Mouse (Mus musculus): Measurements from ENCODE around the gene Mical3. TPM values are rescaled to one million over a fixed set of nuclear protein-coding genes. Genes with fewer than 3 reads are reported as not detected.

Mical3 gene
- polyA plus RNA-seq, 1 experiment, result 10.3 TPM

GRCm38 (mm10) chr6:121145010-121145604, 14.3 kb upstream of the Mical3 start:
- H3K36me3 ChIP-seq (ENCODE audit: control insufficient read depth, insufficient read depth), result no peaks in the 10 kb centered on the region
- no peaks in the 10 kb centered on the region for H3K27me3 ChIP-seq (ENCODE audit: control insufficient read depth, insufficient read depth, insufficient read length)
- no peaks in the 10 kb centered on the region for H3K79me2 ChIP-seq (ENCODE audit: control insufficient read depth, insufficient read depth)
- no peak overlapping the region for H3ac ChIP-seq (ENCODE audit: control insufficient read depth, insufficient read length, low read depth)
- TF ChIP-seq MAX (IDR thresholded peaks at IDR 0.05) (no peak), MYOD1 (IDR thresholded peaks at IDR 0.05; ENCODE audit: control insufficient read depth, insufficient read length, low read depth) (no peak), FOSL1 (IDR thresholded peaks at IDR 0.05; ENCODE audit: insufficient read depth, low read length, poor library complexity, severe bottlenecking) (no peak), USF1 (IDR thresholded peaks at IDR 0.05; ENCODE audit: low read depth) (no peak), CTCF (IDR thresholded peaks at IDR 0.05; ENCODE audit: control insufficient read depth, insufficient read depth, insufficient read length) (no peak), CEBPB (IDR thresholded peaks at IDR 0.05; ENCODE audit: low read depth) (no peak), MYOG (IDR thresholded peaks at IDR 0.05; ENCODE audit: control insufficient read depth, extremely low read depth, insufficient read length) (no peak)
- H3K4me3 ChIP-seq (ENCODE audit: insufficient read depth, poor library complexity, severe bottlenecking), result no peak overlapping the region
- H3K79me3 ChIP-seq (ENCODE audit: low read depth), result no peaks in the 10 kb centered on the region

GRCm38 (mm10) chr6:121144066-121144465, 13.3 kb upstream of the Mical3 start:
- H3K27me3 ChIP-seq (ENCODE audit: control insufficient read depth, insufficient read depth, insufficient read length), result no peaks in the 10 kb centered on the region
- H3K79me2 ChIP-seq (ENCODE audit: control insufficient read depth, insufficient read depth), result no peaks in the 10 kb centered on the region
- no peak overlapping the region for H3ac ChIP-seq (ENCODE audit: control insufficient read depth, insufficient read length, low read depth)
- H3K4me3 ChIP-seq (ENCODE audit: insufficient read depth, poor library complexity, severe bottlenecking), result no peak overlapping the region
- TF ChIP-seq MAX (IDR thresholded peaks at IDR 0.05) (no peak), USF1 (IDR thresholded peaks at IDR 0.05; ENCODE audit: low read depth) (no peak), MYOG (IDR thresholded peaks at IDR 0.05; ENCODE audit: control insufficient read depth, extremely low read depth, insufficient read length) (no peak), MYOD1 (IDR thresholded peaks at IDR 0.05; ENCODE audit: control insufficient read depth, insufficient read length, low read depth) (no peak)
- no peaks in the 10 kb centered on the region for H3K36me3 ChIP-seq (ENCODE audit: control insufficient read depth, insufficient read depth)
- H3K79me3 ChIP-seq (ENCODE audit: low read depth), result no peaks in the 10 kb centered on the region

GRCm38 (mm10) chr6:121143439-121143838, 12.6 kb upstream of the Mical3 start:
- no peaks in the 10 kb centered on the region for H3K27me3 ChIP-seq (ENCODE audit: control insufficient read depth, insufficient read depth, insufficient read length)
- no peaks in the 10 kb centered on the region for H3K79me2 ChIP-seq (ENCODE audit: control insufficient read depth, insufficient read depth)
- TF ChIP-seq USF1 (IDR thresholded peaks at IDR 0.05; ENCODE audit: low read depth) (no peak), MAX (IDR thresholded peaks at IDR 0.05) (no peak), MYOD1 (IDR thresholded peaks at IDR 0.05; ENCODE audit: control insufficient read depth, insufficient read length, low read depth) (no peak)
- no peaks in the 10 kb centered on the region for H3K79me3 ChIP-seq (ENCODE audit: low read depth)
- no peaks in the 10 kb centered on the region for H3K36me3 ChIP-seq (ENCODE audit: control insufficient read depth, insufficient read depth)
- no peak overlapping the region for H3K4me3 ChIP-seq (ENCODE audit: insufficient read depth, poor library complexity, severe bottlenecking)
- H3ac ChIP-seq (ENCODE audit: control insufficient read depth, insufficient read length, low read depth), result no peak overlapping the region

GRCm38 (mm10) chr6:121142298-121142697, 11.5 kb upstream of the Mical3 start:
- no peaks in the 10 kb centered on the region for H3K27me3 ChIP-seq (ENCODE audit: control insufficient read depth, insufficient read depth, insufficient read length)
- H3K79me2 ChIP-seq (ENCODE audit: control insufficient read depth, insufficient read depth), result no peaks in the 10 kb centered on the region
- no peak overlapping the region for H3ac ChIP-seq (ENCODE audit: control insufficient read depth, insufficient read length, low read depth)
- no peaks in the 10 kb centered on the region for H3K36me3 ChIP-seq (ENCODE audit: control insufficient read depth, insufficient read depth)
- TF ChIP-seq MYOD1 (IDR thresholded peaks at IDR 0.05; ENCODE audit: control insufficient read depth, insufficient read length, low read depth), result no peak
- TF ChIP-seq CTCF (IDR thresholded peaks at IDR 0.05; ENCODE audit: control insufficient read depth, insufficient read depth, insufficient read length), result no peak
- no peak for TF ChIP-seq MAX (IDR thresholded peaks at IDR 0.05)
- TF ChIP-seq USF1 (IDR thresholded peaks at IDR 0.05; ENCODE audit: low read depth), result no peak
- no peak for TF ChIP-seq CEBPB (IDR thresholded peaks at IDR 0.05; ENCODE audit: low read depth)
- TF ChIP-seq MYOG (IDR thresholded peaks at IDR 0.05; ENCODE audit: control insufficient read depth, extremely low read depth, insufficient read length), result no peak
- no peak for TF ChIP-seq FOSL1 (IDR thresholded peaks at IDR 0.05; ENCODE audit: insufficient read depth, low read length, poor library complexity, severe bottlenecking)
- no peak overlapping the region for H3K4me3 ChIP-seq (ENCODE audit: insufficient read depth, poor library complexity, severe bottlenecking)
- no peaks in the 10 kb centered on the region for H3K79me3 ChIP-seq (ENCODE audit: low read depth)

- Histone ChIP-seq H3K4me3 (ENCODE audit: insufficient read depth, poor library complexity, severe bottlenecking) (no peak overlapping the region), H3K79me2 (ENCODE audit: control insufficient read depth, insufficient read depth) (no peaks in the 10 kb centered on the region), H3ac (ENCODE audit: control insufficient read depth, insufficient read length, low read depth) (no peak overlapping the region), H3K79me3 (ENCODE audit: low read depth) (no peaks in the 10 kb centered on the region), H3K36me3 (ENCODE audit: control insufficient read depth, insufficient read depth) (no peaks in the 10 kb centered on the region), H3K27me3 (ENCODE audit: control insufficient read depth, insufficient read depth, insufficient read length) (no peaks in the 10 kb centered on the region)
- TF ChIP-seq FOSL1 (IDR thresholded peaks at IDR 0.05; ENCODE audit: insufficient read depth, low read length, poor library complexity, severe bottlenecking) (no peak), USF1 (IDR thresholded peaks at IDR 0.05; ENCODE audit: low read depth) (no peak), CTCF (IDR thresholded peaks at IDR 0.05; ENCODE audit: control insufficient read depth, insufficient read depth, insufficient read length) (no peak), MYOD1 (IDR thresholded peaks at IDR 0.05; ENCODE audit: control insufficient read depth, insufficient read length, low read depth) (no peak), MYOG (IDR thresholded peaks at IDR 0.05; ENCODE audit: control insufficient read depth, extremely low read depth, insufficient read length) (no peak), MAX (IDR thresholded peaks at IDR 0.05) (no peak), CEBPB (IDR thresholded peaks at IDR 0.05; ENCODE audit: low read depth) (no peak)
These were observed 8.5 kb upstream of the Mical3 start for GRCm38 (mm10) chr6:121139271-121139670.

GRCm38 (mm10) chr6:121138338-121139040, 7.7 kb upstream of the Mical3 start:
- no peak for TF ChIP-seq MAX (IDR thresholded peaks at IDR 0.05)
- Histone ChIP-seq H3K4me3 (ENCODE audit: insufficient read depth, poor library complexity, severe bottlenecking) (no peak overlapping the region), H3K36me3 (ENCODE audit: control insufficient read depth, insufficient read depth) (no peaks in the 10 kb centered on the region), H3K27me3 (ENCODE audit: control insufficient read depth, insufficient read depth, insufficient read length) (no peaks in the 10 kb centered on the region), H3K79me2 (ENCODE audit: control insufficient read depth, insufficient read depth) (no peaks in the 10 kb centered on the region), H3K79me3 (ENCODE audit: low read depth) (no peaks in the 10 kb centered on the region), H3ac (ENCODE audit: control insufficient read depth, insufficient read length, low read depth) (no peak overlapping the region)

Data from C2C12 (cell line).